Mouse (Mus musculus): Measurements from ENCODE around the gene Hapln2.

DNA sequence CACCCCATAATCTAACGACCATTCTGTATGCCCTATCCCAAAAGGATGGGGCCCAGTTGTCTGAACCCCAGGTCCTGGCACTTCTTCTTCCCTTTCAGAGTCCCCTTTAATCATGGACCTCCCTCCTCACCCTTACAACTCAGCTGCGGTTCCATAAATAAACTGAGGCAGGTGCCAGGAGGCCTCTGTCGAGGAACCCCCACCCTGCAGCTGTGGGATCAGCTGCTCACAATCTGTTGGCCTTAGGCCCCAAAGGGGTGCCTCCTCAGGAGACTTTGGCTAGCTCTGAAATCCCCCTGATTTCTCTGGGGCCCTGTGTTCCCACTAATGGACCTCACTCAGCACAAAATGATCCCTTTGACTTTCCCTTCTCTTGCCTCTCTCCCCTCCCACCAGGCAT lies 43.3 kb downstream of the Hapln2 start:
- TF ChIP-seq POLR2A (IDR thresholded peaks at IDR 0.05; ENCODE audit: control insufficient read depth, low read depth, low read length) (no peak), CTCF (IDR thresholded peaks at IDR 0.05; ENCODE audit: control insufficient read depth, insufficient read depth, insufficient replicate concordance, low read depth, low read length) (no peak)

Measured in testis, adult 2 months (tissue).